Mouse (Mus musculus) neural tube, embryonic 11.5 days (tissue): ENCODE measurements around the gene Col11a2. TPM values are rescaled to one million over a fixed set of nuclear protein-coding genes. Genes with fewer than 3 reads are reported as not detected.

Experiments used
- ATAC-seq: fragments of 200-750 bp; cut with Nextera tagmentation; 2 replicates; pipeline ENCODE4 v1.8.0; 2017; ENCODE audit warnings: moderate number of reproducible peaks, mild to moderate bottlenecking, moderate TSS enrichment, moderate library complexity; ENCODE audit not compliant: insufficient read depth, low FRiP score, low TSS enrichment
- DNase-seq: peaks from one replicate; pipeline ENCODE4 v3.0.0-alpha.2; 2015; ENCODE audit warnings: low spot score
- H3K27ac ChIP-seq: fragments of 300-500 bp; sonication (generic); 2 replicates; pipeline ENCODE4 v1.5.1; 2014; ENCODE audit warnings: low read depth, mild to moderate bottlenecking, low read length
- H3K27me3 ChIP-seq: fragments of 300-500 bp; sonication (generic); 2 replicates; pipeline ENCODE4 v1.6.1; 2014; ENCODE audit warnings: mild to moderate bottlenecking, low read length, mixed read lengths; ENCODE audit not compliant: control insufficient read depth, insufficient read depth
- H3K36me3 ChIP-seq: fragments of 300-500 bp; sonication (generic); 2 replicates; pipeline ENCODE4 v1.6.1; 2014; ENCODE audit warnings: mild to moderate bottlenecking, low read length, moderate library complexity, mixed read lengths; ENCODE audit not compliant: control insufficient read depth, insufficient read depth
- H3K4me1 ChIP-seq: fragments of 300-500 bp; sonication (generic); 2 replicates; pipeline ENCODE4 v1.6.1; 2014; ENCODE audit warnings: low read length, mixed read lengths; ENCODE audit not compliant: control insufficient read depth, insufficient read depth
- H3K4me2 ChIP-seq: fragments of 300-500 bp; sonication (generic); 2 replicates; pipeline ENCODE4 v1.6.1; 2014; ENCODE audit warnings: low read depth, mild to moderate bottlenecking, moderate library complexity
- H3K4me3 ChIP-seq: fragments of 300-500 bp; sonication (generic); 2 replicates; pipeline ENCODE4 v1.5.1; 2014; ENCODE audit warnings: low read depth, low read length
- H3K9ac ChIP-seq: fragments of 300-500 bp; sonication (generic); 2 replicates; pipeline ENCODE4 v1.6.1; 2014; ENCODE audit warnings: mild to moderate bottlenecking, low read length
- H3K9me3 ChIP-seq: fragments of 300-500 bp; sonication (generic); 2 replicates; pipeline ENCODE4 v1.6.1; 2016; ENCODE audit warnings: low read length; ENCODE audit not compliant: control insufficient read depth
- WGBS: fragments of 180-500 bp; shearing (Covaris S2); extraction: QIAGEN DNeasy Blood & Tissue Kit; methylation state at CpG from one replicate; pipeline ENCODE4 v1.1.7; 2014; 5-methylcytosine and 5-hydroxymethylcytosine counted together
- microRNA counts: library from miRNA; unstranded; fragments of <30 nt; microRNA quantifications from one replicate; lab custom pipeline; 2015
- microRNA-seq: library from miRNA; unstranded; fragments of <30 nt; microRNA quantifications from one replicate; pipeline ENCODE4, GENCODE M21; 2016
- polyA plus RNA-seq: library from polyadenylated mRNA; unstranded; fragments of >200 nt; fragmentation: Nextera tagmentation; extraction: Ambion mirVana; gene quantifications from 2 replicates; pipeline ENCODE4 v1.2.1, GENCODE M21; 2014

Gene Col11a2
- polyA plus RNA-seq, 1 experiment from 2014 or later = 1.5 TPM

DNA sequence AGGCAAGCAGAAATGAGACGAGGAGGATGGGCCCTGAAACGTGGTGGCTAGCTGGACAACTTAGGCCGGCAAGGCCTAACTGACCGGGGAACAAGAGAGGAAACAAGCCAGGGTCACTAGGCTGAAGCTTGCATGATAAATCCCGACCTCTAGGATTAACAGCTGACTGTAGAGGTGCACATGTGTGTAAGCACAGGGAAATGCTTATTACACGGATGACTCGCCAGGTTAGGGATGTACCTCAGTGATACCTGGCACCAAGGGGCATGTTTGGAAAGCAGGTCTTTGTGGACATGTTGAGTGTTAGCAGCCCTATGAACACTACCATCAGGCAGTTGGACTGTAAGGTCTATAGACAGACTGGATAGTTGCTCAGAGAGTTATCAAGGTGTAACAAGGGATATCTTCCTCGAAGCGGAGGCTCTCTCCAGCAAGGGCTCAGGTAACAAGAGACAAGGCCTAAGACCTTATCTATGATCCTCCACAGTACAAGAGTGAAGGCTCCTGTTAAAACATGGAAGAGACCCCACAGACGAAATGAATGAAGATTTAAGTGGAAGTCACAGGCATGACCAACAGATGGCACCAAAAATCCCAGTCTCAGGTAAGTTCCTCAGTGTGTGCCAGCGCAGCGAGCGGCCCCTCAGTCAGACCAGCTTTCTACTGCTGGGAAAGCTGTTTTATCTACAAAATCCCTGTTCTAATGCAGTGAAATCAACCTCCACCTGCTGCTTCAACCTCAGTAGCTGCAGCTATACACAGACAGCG is 70.0 kb downstream of the Col11a2 start:
- DNase-seq = no peak

DNA sequence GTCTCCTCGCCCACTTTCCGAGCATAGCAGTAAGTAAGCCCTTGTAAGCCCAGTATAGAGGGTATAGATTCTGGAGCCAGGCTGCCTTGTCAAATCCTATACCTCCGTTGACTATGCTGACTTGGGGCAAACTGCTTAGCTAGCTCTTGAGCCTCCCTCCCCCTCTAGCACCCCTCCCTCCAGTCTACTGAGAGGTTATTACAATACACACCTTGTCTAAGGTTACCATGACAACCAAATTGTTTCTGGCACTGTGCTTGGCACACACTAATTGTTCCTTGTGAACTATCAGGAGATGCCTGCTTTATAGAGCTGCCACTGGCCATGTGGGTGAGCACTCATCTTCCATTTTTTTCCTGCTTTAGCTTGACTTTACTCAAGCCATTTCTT is 70.6 kb downstream of the Col11a2 start:
- no peak overlapping the region for H3K27ac ChIP-seq
- no peaks in the 10 kb centered on the region for H3K9me3 ChIP-seq

More for the DNA sequence above, 70.0 kb downstream of the Col11a2 start:
- no peaks in the 10 kb centered on the region for H3K4me1 ChIP-seq
- H3K9me3 ChIP-seq = no peaks in the 10 kb centered on the region
- H3K4me2 ChIP-seq = no peak overlapping the region
- H3K9ac ChIP-seq = no peak overlapping the region
- no peak overlapping the region for H3K4me3 ChIP-seq
- H3K27ac ChIP-seq = no peak overlapping the region
- WGBS = 83% methylated on average over 14 of the region's 14 CpGs
- peaks cover 29% of the 10 kb centered on the region for H3K36me3 ChIP-seq
- no peak for ATAC-seq
- no peaks in the 10 kb centered on the region for H3K27me3 ChIP-seq

DNA sequence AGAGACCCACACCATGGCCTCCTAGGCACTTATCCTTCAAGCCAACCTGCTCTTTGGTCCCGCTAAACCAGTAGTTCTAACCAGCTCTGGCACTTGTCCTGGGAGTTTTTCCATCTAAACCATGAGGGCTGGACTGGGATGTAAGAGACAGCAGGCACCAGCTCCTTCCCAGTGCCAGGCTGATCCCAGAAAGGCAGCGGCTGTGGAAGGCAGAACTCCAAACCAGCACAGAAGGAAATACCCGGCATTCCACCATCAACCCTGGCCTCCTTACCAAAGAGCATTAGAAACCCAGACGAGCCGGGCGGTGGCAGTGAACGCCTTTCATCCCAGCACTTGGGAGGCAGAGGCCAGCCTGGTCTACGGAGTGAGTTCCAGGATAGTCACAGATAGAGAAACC is 71.1 kb downstream of the Col11a2 start:
- ATAC-seq (no peak), DNase-seq (no peak)
- H3K9me3 ChIP-seq = no peaks in the 10 kb centered on the region
- 63% methylated on average over 8 of the region's 8 CpGs for WGBS
- H3K4me1 ChIP-seq = no peaks in the 10 kb centered on the region
- H3K36me3 ChIP-seq = peaks cover 38% of the 10 kb centered on the region
- no peak overlapping the region for H3K4me3 ChIP-seq
- no peak overlapping the region for H3K27ac ChIP-seq
- H3K4me2 ChIP-seq = no peak overlapping the region
- no peak overlapping the region for H3K9ac ChIP-seq
- H3K27me3 ChIP-seq = no peaks in the 10 kb centered on the region

More for the DNA sequence above, 70.6 kb downstream of the Col11a2 start:
- Histone ChIP-seq H3K9ac (no peak overlapping the region), H3K36me3 (peaks cover 33% of the 10 kb centered on the region), H3K4me1 (no peaks in the 10 kb centered on the region), H3K4me2 (no peak overlapping the region), H3K27me3 (no peaks in the 10 kb centered on the region), H3K4me3 (no peak overlapping the region)
- no peak for DNase-seq
- 74% methylated on average over 3 of the region's 3 CpGs for WGBS
- peak; percentile 23; the same call in 1 of the 2 replicates for ATAC-seq

DNA sequence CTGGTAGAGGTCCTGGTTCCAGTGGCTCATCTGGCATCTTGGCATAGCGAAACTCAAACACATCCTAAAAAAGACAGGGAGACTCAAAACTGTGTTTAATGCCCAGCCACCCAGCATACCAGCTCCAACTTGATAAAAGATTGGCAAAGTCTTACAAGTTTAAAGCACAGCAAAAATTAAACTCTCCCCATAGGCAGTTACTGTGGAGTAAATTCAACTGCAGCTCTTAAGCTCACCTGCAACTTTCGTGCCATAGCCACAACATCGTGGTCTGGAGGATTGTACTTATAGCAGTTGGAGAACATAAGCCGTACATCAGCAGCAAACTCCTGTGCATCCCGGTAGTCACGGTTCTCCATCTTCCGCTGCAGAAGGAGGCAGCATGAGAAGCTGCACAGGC is 74.9 kb downstream of the Col11a2 start:
- 93% methylated on average over 7 of the region's 7 CpGs for WGBS
- Histone ChIP-seq H3K27ac (no peak overlapping the region), H3K9me3 (no peaks in the 10 kb centered on the region), H3K27me3 (no peaks in the 10 kb centered on the region), H3K9ac (no peak overlapping the region), H3K4me2 (no peak overlapping the region), H3K36me3 (peaks cover 45% of the 10 kb centered on the region), H3K4me1 (peaks cover 10% of the 10 kb centered on the region), H3K4me3 (no peak overlapping the region)
- DNase-seq (no peak), ATAC-seq (no peak)

MicroRNAs within 50 kb of the gene (microRNA counts, 519-probe panel; counts per million panel counts)
- microRNA mmu-miR-219 (lab: Ali Mortazavi, UCI) = 4,257 counts per million, percentile 78 among the panel's probes with 10 or more counts

Small RNA genes lying within 50 kb of the gene (microRNA-seq; reads per million reads assigned to microRNA genes)
- gene Mir219a-1 = 0.78 reads per million
- gene Mir219c = not detected

Other genes with a start within 250 kb of the Col11a2 start
- 23.5 TPM in 2 replicates for gene Kank3, start 228.9 kb upstream of the Col11a2 start, polyA plus RNA-seq
- 813 and 863 TPM in 2 replicates for gene Rps28, start 214.9 kb upstream of the Col11a2 start, polyA plus RNA-seq
- 432 and 435 TPM in 2 replicates for gene Ndufa7, start 214.9 kb upstream of the Col11a2 start, polyA plus RNA-seq
- gene Cd320, start 196.3 kb upstream of the Col11a2 start, polyA plus RNA-seq = 72.6 and 79.1 TPM in 2 replicates
- not detected in 2 replicates for gene Gm7029, start 165.6 kb upstream of the Col11a2 start, polyA plus RNA-seq
- gene Kifc1, start 148.8 kb upstream of the Col11a2 start, polyA plus RNA-seq = 8.4 and 11.0 TPM in 2 replicates
- gene Platr17, start 134.3 kb upstream of the Col11a2 start, polyA plus RNA-seq = not detected in 2 replicates
- 61.2 and 61.4 TPM in 2 replicates for gene Daxx, start 130.0 kb upstream of the Col11a2 start, polyA plus RNA-seq
- 12.9 and 16.2 TPM in 2 replicates for gene Tapbp, start 123.5 kb upstream of the Col11a2 start, polyA plus RNA-seq
- 10.5 and 11.2 TPM in 2 replicates for gene Zbtb22, start 123.5 kb upstream of the Col11a2 start, polyA plus RNA-seq
- gene Rgl2, start 109.9 kb upstream of the Col11a2 start, polyA plus RNA-seq = 38.7 and 42.6 TPM in 2 replicates
- 190 and 195 TPM in 2 replicates for gene Pfdn6, start 99.1 kb upstream of the Col11a2 start, polyA plus RNA-seq
- gene Wdr46, start 98.8 kb upstream of the Col11a2 start, polyA plus RNA-seq = 29.5 and 33.4 TPM in 2 replicates
- 4.4 and 4.9 TPM in 2 replicates for gene B3galt4, start 87.9 kb upstream of the Col11a2 start, polyA plus RNA-seq
- gene Vps52, start 83.6 kb upstream of the Col11a2 start, polyA plus RNA-seq = 40.7 and 43.8 TPM in 2 replicates
- 1,341 and 1,360 TPM in 2 replicates for gene Rps18, start 83.4 kb upstream of the Col11a2 start, polyA plus RNA-seq
- 20.2 and 23.1 TPM in 2 replicates for gene H2-K1, start 39.1 kb upstream of the Col11a2 start, polyA plus RNA-seq
- 5.2 and 8.4 TPM in 2 replicates for gene Ring1, start 14.8 kb upstream of the Col11a2 start, polyA plus RNA-seq
- gene H2-Ke6, start 11.4 kb upstream of the Col11a2 start, polyA plus RNA-seq = 48.1 and 52.7 TPM in 2 replicates
- 89.7 and 108 TPM in 2 replicates for gene Slc39a7, start 7.8 kb upstream of the Col11a2 start, polyA plus RNA-seq
- gene Rxrb, start 7.6 kb upstream of the Col11a2 start, polyA plus RNA-seq = 25.1 and 27.1 TPM in 2 replicates
- gene H2-Oa, start 52.9 kb downstream of the Col11a2 start, polyA plus RNA-seq = 0.93 TPM in 1 of 2 replicates, not detected in the other
- gene H2-DMa, start 80.1 kb downstream of the Col11a2 start, polyA plus RNA-seq = 9.2 and 10.3 TPM in 2 replicates
- gene Brd2, start 83.2 kb downstream of the Col11a2 start, polyA plus RNA-seq = 116 and 133 TPM in 2 replicates
- gene H2-DMb2, start 103.9 kb downstream of the Col11a2 start, polyA plus RNA-seq = not detected in 2 replicates
- not detected in 2 replicates for gene H2-DMb1, start 113.6 kb downstream of the Col11a2 start, polyA plus RNA-seq
- gene Tap1, start 148.1 kb downstream of the Col11a2 start, polyA plus RNA-seq = 0.68 and 1.3 TPM in 2 replicates
- gene Psmb9, start 148.3 kb downstream of the Col11a2 start, polyA plus RNA-seq = 0.80 and 0.96 TPM in 2 replicates
- 2.1 and 3.3 TPM in 2 replicates for gene Psmb8, start 158.3 kb downstream of the Col11a2 start, polyA plus RNA-seq
- 0.59 and 0.60 TPM in 2 replicates for gene Tap2, start 164.1 kb downstream of the Col11a2 start, polyA plus RNA-seq
- gene H2-Ob, start 199.5 kb downstream of the Col11a2 start, polyA plus RNA-seq = not detected in 2 replicates
- 2.6 and 4.5 TPM in 2 replicates for gene H2-Ab1, start 218.3 kb downstream of the Col11a2 start, polyA plus RNA-seq
- not detected in 2 replicates for gene H2-Aa, start 248.4 kb downstream of the Col11a2 start, polyA plus RNA-seq